Mouse (Mus musculus): Measurements from ENCODE around the gene Kdm4b. TPM values are rescaled to one million over a fixed set of nuclear protein-coding genes. Genes with fewer than 3 reads are reported as not detected.

The Kdm4b gene
- polyA plus RNA-seq, 1 experiment, result 23.7 TPM

DNA sequence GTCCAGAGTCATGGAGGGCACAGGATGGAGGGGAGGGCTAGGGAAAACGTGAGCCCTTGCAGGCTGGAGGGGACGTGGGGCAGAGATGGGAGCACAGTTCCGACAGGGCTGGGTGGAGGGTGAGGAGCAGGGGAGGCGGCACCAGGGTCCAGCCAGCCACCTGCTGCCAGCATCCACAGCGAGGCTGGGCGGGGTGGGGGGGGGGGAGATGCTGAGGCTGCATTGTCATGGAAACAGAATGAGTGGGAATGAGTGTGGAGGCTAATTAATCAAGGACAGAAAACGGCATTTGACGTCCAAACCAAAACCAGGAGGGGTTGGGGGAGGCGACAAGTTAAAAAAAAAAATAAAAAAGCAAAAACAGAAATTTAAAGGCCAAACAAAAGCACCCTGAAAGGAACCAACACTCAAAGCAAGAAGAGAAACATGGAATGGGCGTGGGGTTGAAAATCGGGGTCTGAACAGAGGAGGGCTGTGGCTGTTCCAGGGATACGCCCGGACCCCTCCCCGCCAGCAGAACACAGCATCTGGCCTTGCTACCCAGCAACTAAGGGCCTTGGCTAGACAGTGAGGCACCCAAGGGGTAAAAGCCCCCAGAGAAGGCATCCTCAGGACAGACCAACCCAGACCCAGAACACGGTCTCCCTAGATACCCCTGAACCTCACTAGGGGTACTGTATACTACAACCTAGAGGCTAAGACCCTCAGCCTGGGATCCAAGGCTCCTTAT, 114.0 kb downstream of the Kdm4b start:
- no peak for DNase-seq (ENCODE audit: low spot score)

DNA sequence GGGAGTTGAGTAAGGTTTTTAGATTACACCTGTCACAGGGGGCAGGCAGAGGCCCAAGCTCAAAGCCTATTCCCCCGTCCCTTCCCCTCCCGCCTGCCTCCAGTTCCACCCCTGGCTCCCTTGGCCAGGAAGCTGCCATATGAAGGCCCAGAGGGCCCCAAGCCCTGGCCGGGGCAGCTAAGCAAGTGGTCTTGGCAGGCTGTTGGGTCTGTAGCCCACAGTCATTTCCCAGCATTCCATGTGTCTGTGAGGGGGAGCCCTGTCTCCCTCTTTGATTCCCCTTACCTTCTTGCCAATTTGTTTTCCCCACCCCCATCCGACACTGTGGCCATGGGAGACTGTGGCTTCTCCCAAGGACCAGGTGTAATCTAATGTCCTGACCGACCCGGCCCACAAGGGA, 116.5 kb downstream of the Kdm4b start:
- no peak for DNase-seq (ENCODE audit: low spot score)

DNA sequence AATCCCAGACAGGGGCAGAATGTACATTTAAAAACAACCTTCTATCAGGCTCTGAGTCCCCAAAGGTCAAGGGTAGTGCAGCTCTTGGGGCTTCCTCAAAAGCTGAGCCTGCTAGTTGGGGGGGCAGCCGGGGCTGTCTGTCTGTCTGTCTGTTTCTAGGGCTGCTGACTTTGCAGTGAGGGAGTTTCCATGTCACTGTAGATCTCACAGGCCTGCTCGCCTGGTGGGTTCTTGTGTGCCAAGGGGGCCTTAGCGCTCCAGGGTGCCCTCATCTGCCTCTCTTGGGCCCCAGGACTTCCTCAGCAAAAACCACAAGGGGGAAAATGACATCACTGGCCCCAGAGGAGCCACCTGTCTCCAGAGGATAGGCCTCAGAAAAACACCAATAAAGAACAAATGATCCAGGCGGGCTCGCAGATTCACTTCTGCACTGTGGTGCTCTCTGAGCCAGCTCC, 117.5 kb downstream of the Kdm4b start:
- DNase-seq (ENCODE audit: low spot score), result no peak

DNA sequence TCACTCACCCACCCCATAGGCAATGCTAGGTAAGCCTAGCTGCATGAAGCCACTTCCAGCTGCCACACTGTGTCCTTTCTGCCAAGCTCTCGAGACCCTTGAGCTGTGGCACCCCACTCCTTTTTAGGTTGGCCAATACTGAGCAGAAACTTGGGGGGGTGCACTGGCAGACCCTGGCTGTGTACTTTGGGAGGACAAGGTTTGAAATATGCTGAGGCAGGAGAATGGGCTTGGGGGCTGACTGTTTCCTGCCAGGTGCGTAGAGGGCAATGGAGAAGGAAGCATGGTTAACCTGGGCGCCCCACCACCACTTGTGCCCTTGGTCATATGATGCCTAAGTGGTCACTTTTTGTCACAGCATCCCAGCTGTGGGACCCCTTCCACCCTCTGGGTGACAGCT, 118.9 kb downstream of the Kdm4b start:
- no peak for DNase-seq (ENCODE audit: low spot score)

DNA sequence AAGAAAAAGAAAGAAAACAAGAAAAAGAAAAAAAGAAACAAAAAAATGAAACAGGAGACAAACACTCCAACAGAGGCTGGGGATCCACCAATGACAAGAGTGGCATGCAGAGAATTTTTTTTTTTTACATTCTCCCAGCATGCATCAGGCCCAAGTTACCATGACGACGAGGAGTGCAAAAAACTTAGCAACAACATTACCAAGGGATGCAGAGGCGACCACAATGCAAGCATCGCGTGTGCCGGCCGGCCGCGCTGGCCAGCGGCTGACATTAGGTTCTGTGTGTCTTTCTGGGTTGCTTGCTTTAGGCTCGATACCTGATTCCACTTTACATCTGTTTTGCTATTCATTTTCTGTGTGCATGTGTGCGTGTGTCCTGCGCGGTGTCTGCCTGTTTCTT, 119.5 kb downstream of the Kdm4b start:
- no peak for DNase-seq (ENCODE audit: low spot score)

DNA sequence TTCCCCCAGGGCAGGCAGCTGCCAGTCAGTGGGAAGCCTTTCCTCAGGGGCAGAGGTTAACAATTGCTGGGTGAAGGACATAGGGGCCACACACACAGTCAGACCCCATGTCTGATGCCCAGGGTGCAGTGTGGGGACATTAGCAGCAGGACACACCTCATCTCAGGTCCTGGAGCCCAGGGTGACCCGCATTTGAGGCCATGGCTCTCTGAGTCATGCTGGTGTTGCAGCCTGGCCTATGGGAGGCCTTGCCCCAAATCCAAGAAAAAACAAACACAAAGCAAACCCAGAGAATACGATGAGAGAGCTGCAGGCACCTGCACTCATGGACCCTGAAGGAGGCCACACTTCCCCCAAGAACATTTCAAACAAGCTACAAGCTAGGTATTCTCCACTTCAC, 121.9 kb downstream of the Kdm4b start:
- no peak for DNase-seq (ENCODE audit: low spot score)

Other genes with a start within 250 kb of the Kdm4b start
- gene Hdgfl2, start 246.4 kb upstream of the Kdm4b start, polyA plus RNA-seq (2012; rRNA removed), result 68.8 and 70.6 TPM in 2 replicates
- 96.9 and 98.3 TPM in 2 replicates for gene Plin4, start 216.3 kb upstream of the Kdm4b start, polyA plus RNA-seq (2012; rRNA removed)
- gene Plin5, start 208.5 kb upstream of the Kdm4b start, polyA plus RNA-seq (2012; rRNA removed), result 1.4 and 1.9 TPM in 2 replicates
- 23.4 and 23.9 TPM in 2 replicates for gene Lrg1, start 204.1 kb upstream of the Kdm4b start, polyA plus RNA-seq (2012; rRNA removed)
- gene Sema6b, start 185.7 kb upstream of the Kdm4b start, polyA plus RNA-seq (2012; rRNA removed), result 3.3 and 4.4 TPM in 2 replicates
- 1.7 and 2.0 TPM in 2 replicates for gene Tnfaip8l1, start 163.6 kb upstream of the Kdm4b start, polyA plus RNA-seq (2012; rRNA removed)
- gene Mydgf, start 142.1 kb upstream of the Kdm4b start, polyA plus RNA-seq (2012; rRNA removed), result 42.0 and 51.0 TPM in 2 replicates
- gene Dpp9, start 107.2 kb upstream of the Kdm4b start, polyA plus RNA-seq (2012; rRNA removed), result 24.1 and 24.8 TPM in 2 replicates
- gene Fem1a, start 69.3 kb upstream of the Kdm4b start, polyA plus RNA-seq (2012; rRNA removed), result 14.4 and 17.2 TPM in 2 replicates
- gene Ticam1, start 49.3 kb upstream of the Kdm4b start, polyA plus RNA-seq (2012; rRNA removed), result 8.7 and 10.0 TPM in 2 replicates
- gene Plin3, start 33.2 kb upstream of the Kdm4b start, polyA plus RNA-seq (2012; rRNA removed), result 34.6 and 43.6 TPM in 2 replicates
- gene Arrdc5, start 25.8 kb upstream of the Kdm4b start, polyA plus RNA-seq (2012; rRNA removed), result not detected in 2 replicates
- 4.6 and 5.3 TPM in 2 replicates for gene Uhrf1, start 22.7 kb upstream of the Kdm4b start, polyA plus RNA-seq (2012; rRNA removed)
- 313 and 341 TPM in 2 replicates for gene Ptprs, start 150.4 kb downstream of the Kdm4b start, polyA plus RNA-seq (2012; rRNA removed)
- gene Znrf4, start 186.4 kb downstream of the Kdm4b start, polyA plus RNA-seq (2012; rRNA removed), result not detected in 2 replicates
- 15.6 and 22.1 TPM in 2 replicates for gene Gm20219, start 228.3 kb downstream of the Kdm4b start, polyA plus RNA-seq (2012; rRNA removed)